Mouse (Mus musculus): ENCODE measurements at regions not wholly inside any gene's neighbourhood (a gene's known extent, or its start where the extent isn't known, plus 50 kb on each side); places are given as distances from the start of the nearest gene placed in this dataset.
A peak's percentile ranks its signal among the peaks of the same experiment; 100 is the strongest.

- Histone ChIP-seq H3K4me1 (ENCODE audit: control insufficient read depth, insufficient read depth, low read length) (no peaks in the 10 kb centered on the region), H3K36me3 (ENCODE audit: control insufficient read depth, insufficient read depth, low read length) (no peaks in the 10 kb centered on the region), H3K9ac (ENCODE audit: low read depth, low read length) (no peak overlapping the region), H3K4me3 (ENCODE audit: low read length) (no peak overlapping the region), H3K4me2 (ENCODE audit: low read depth, low read length) (no peak overlapping the region), H3K27me3 (replicated peaks; ENCODE audit: control insufficient read depth, insufficient read depth, low read length) (no peaks in the 10 kb centered on the region), H3K9me3 (ENCODE audit: control insufficient read depth, low read length) (no peaks in the 10 kb centered on the region), H3K27ac (ENCODE audit: low read length) (no peak overlapping the region)
- WGBS, result 84% methylated on average over 2 of the region's 2 CpGs
- no peak for ATAC-seq
Observed at GRCm38 (mm10) chr14:70839126-70839525, 239.5 kb upstream of the Fam160b2 start.

DNA sequence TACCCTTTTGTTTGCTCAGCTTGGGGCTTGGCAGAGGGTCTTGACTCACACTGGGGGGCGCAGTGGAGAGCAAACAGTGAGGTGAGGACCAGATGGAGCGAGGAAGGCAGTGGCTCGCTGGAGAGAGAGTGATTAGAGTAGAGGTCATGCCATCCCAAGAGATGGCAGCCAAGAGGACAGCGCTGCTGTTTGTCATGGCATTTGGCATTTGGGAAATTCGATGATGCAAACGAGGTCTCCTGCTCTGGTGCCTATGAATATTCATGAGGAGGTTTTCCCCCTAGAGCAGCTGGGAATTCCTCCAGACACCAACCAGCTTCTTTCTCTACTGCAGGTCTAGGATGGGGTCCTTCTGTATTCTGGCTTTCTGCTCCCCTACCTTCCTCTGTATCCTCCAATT lies 237.9 kb upstream of the Fam160b2 start:
- Histone ChIP-seq H3K36me3 (ENCODE audit: control insufficient read depth, insufficient read depth, low read length) (no peaks in the 10 kb centered on the region), H3K4me2 (ENCODE audit: low read depth, low read length) (no peak overlapping the region), H3K4me3 (ENCODE audit: low read length) (no peak overlapping the region), H3K9ac (ENCODE audit: low read depth, low read length) (no peak overlapping the region), H3K9me3 (ENCODE audit: control insufficient read depth, low read length) (no peaks in the 10 kb centered on the region), H3K27ac (ENCODE audit: low read length) (no peak overlapping the region), H3K4me1 (ENCODE audit: control insufficient read depth, insufficient read depth, low read length) (peaks cover 4% of the 10 kb centered on the region; the same call in 1 of the 2 replicates), H3K27me3 (replicated peaks; ENCODE audit: control insufficient read depth, insufficient read depth, low read length) (no peaks in the 10 kb centered on the region)
- ATAC-seq, result no peak
- 13% methylated on average over 6 of the region's 6 CpGs for WGBS

DNA sequence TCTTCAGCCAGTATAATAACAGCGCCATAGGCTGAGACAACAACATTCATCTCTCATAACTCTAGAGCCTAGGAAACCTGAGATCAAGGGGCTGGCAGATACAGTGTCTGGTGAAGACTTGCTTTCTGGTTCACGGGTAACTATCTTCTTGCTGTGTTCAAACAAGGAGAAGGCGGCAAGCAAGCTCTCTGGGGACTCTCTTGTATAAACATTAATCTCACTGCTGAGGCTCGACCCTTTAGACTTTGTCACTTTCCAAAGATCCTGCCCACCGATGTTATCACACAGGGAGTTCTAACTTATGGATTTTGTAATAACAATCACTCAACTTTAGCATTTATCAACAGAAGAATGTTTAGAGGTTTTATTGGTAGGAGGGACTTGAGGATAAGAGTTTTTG lies 233.6 kb upstream of the Fam160b2 start:
- peak; percentile 81 for ATAC-seq
- Histone ChIP-seq H3K4me2 (ENCODE audit: low read depth, low read length) (no peak overlapping the region), H3K9me3 (ENCODE audit: control insufficient read depth, low read length) (no peaks in the 10 kb centered on the region), H3K36me3 (ENCODE audit: control insufficient read depth, insufficient read depth, low read length) (no peaks in the 10 kb centered on the region), H3K4me3 (ENCODE audit: low read length) (no peak overlapping the region), H3K4me1 (ENCODE audit: control insufficient read depth, insufficient read depth, low read length) (peaks cover 4% of the 10 kb centered on the region; the same call in 1 of the 2 replicates), H3K27ac (ENCODE audit: low read length) (no peak overlapping the region), H3K27me3 (replicated peaks; ENCODE audit: control insufficient read depth, insufficient read depth, low read length) (no peaks in the 10 kb centered on the region), H3K9ac (ENCODE audit: low read depth, low read length) (no peak overlapping the region)
- WGBS, result 18% methylated on average over 5 of the region's 5 CpGs

- H3K9ac ChIP-seq (ENCODE audit: low read depth, low read length), result no peak overlapping the region
- no peaks in the 10 kb centered on the region for H3K9me3 ChIP-seq (ENCODE audit: control insufficient read depth, low read length)
- H3K4me1 ChIP-seq (ENCODE audit: control insufficient read depth, insufficient read depth, low read length), result peaks cover 4% of the 10 kb centered on the region; the same call in 1 of the 2 replicates
- WGBS, result 50% methylated on average over 16 of the region's 16 CpGs
- peak; percentile 37 for ATAC-seq
- H3K36me3 ChIP-seq (ENCODE audit: control insufficient read depth, insufficient read depth, low read length), result no peaks in the 10 kb centered on the region
- H3K27me3 ChIP-seq (replicated peaks; ENCODE audit: control insufficient read depth, insufficient read depth, low read length), result no peaks in the 10 kb centered on the region
- no peak overlapping the region for H3K4me3 ChIP-seq (ENCODE audit: low read length)
- H3K4me2 ChIP-seq (ENCODE audit: low read depth, low read length), result no peak overlapping the region
- no peak overlapping the region for H3K27ac ChIP-seq (ENCODE audit: low read length)
Observed at GRCm38 (mm10) chr14:70832462-70833212, 233.0 kb upstream of the Fam160b2 start.

- 71% methylated on average over 3 of the region's 3 CpGs for WGBS
- 0 out of 2 replicates have a peak, but pooled peaks have one; percentile 11 for ATAC-seq
- Histone ChIP-seq H3K4me3 (ENCODE audit: low read length) (no peak overlapping the region), H3K27ac (ENCODE audit: low read length) (no peak overlapping the region), H3K9me3 (ENCODE audit: control insufficient read depth, low read length) (no peaks in the 10 kb centered on the region), H3K4me1 (ENCODE audit: control insufficient read depth, insufficient read depth, low read length) (peaks cover 4% of the 10 kb centered on the region; the same call in 1 of the 2 replicates), H3K4me2 (ENCODE audit: low read depth, low read length) (no peak overlapping the region), H3K9ac (ENCODE audit: low read depth, low read length) (no peak overlapping the region), H3K36me3 (ENCODE audit: control insufficient read depth, insufficient read depth, low read length) (no peaks in the 10 kb centered on the region), H3K27me3 (replicated peaks; ENCODE audit: control insufficient read depth, insufficient read depth, low read length) (no peaks in the 10 kb centered on the region)
Observed at GRCm38 (mm10) chr14:70832042-70832441, 232.4 kb upstream of the Fam160b2 start.
